In genomic region chr4:134768226-134768888, GRCm38 (mm10) we compare ENCODE assay signal across 8 mouse cellular contexts. TPM values are rescaled to one million over a fixed set of nuclear protein-coding genes. Genes with fewer than 3 reads are reported as not detected.
A peak's percentile ranks its signal among the peaks of the same experiment; 100 is the strongest.
DNase-seq lines count a peak whose midpoint lies in the region; ATAC-seq and TF ChIP-seq lines count a peak whose summit lies in the region.

No protein-coding gene starts in this region.

- ATAC-seq in heart, embryonic 12.5 days (ENCODE audit: insufficient number of reproducible peaks, low FRiP score) = no peak
- ATAC-seq in hindbrain, embryonic 11.5 days (ENCODE audit: low FRiP score) = 0 out of 2 replicates have a peak, but pooled peaks have one; percentile 20
- no peak for ATAC-seq in midbrain, embryonic 15.5 days (replicated peaks)

- no peaks in the 10 kb centered on the region for H3K36me3 ChIP-seq in heart, embryonic 12.5 days
- no peaks in the 10 kb centered on the region for H3K36me3 ChIP-seq in C2C12 (ENCODE audit: control insufficient read depth, insufficient read depth)
- no peaks in the 10 kb centered on the region for H3K36me3 ChIP-seq in hindbrain, embryonic 11.5 days (ENCODE audit: control insufficient read depth, insufficient read depth, low read length)
- H3K36me3 ChIP-seq in midbrain, embryonic 15.5 days (replicated peaks) = no peaks in the 10 kb centered on the region

- H3K79me2 ChIP-seq in C2C12 (ENCODE audit: control insufficient read depth, insufficient read depth) = peaks cover 43% of the 10 kb centered on the region

- peak overlapping the region; percentile 91 for H3K4me2 ChIP-seq in heart, embryonic 12.5 days
- peak overlapping the region; percentile 98 for H3K4me2 ChIP-seq in hindbrain, embryonic 11.5 days (replicated peaks; ENCODE audit: low read depth, low read length)
- H3K4me2 ChIP-seq in midbrain, embryonic 15.5 days = peak overlapping the region; percentile 69

- peaks cover 62% of the 10 kb centered on the region for H3K4me1 ChIP-seq in heart, embryonic 12.5 days (replicated peaks)
- H3K4me1 ChIP-seq in hindbrain, embryonic 11.5 days (replicated peaks; ENCODE audit: control insufficient read depth, insufficient read depth, low read length) = peaks cover 9% of the 10 kb centered on the region
- peaks cover 15% of the 10 kb centered on the region for H3K4me1 ChIP-seq in midbrain, embryonic 15.5 days

- no peak for TF ChIP-seq CTCF in C2C12 (IDR thresholded peaks at IDR 0.05; ENCODE audit: control insufficient read depth, insufficient read depth, insufficient read length)

- H3K27ac ChIP-seq in heart, embryonic 12.5 days (ENCODE audit: poor library complexity, severe bottlenecking) = no peak overlapping the region
- no peak overlapping the region for H3K27ac ChIP-seq in hindbrain, embryonic 11.5 days (ENCODE audit: low read depth, low read length)
- H3K27ac ChIP-seq in midbrain, embryonic 15.5 days = no peak overlapping the region

- H3K27me3 ChIP-seq in heart, embryonic 12.5 days (replicated peaks) = no peaks in the 10 kb centered on the region
- H3K27me3 ChIP-seq in C2C12 (ENCODE audit: control insufficient read depth, insufficient read depth, insufficient read length) = no peaks in the 10 kb centered on the region
- peaks cover 22% of the 10 kb centered on the region for H3K27me3 ChIP-seq in hindbrain, embryonic 11.5 days (ENCODE audit: control insufficient read depth, insufficient read depth, low read length)
- H3K27me3 ChIP-seq in midbrain, embryonic 15.5 days (replicated peaks) = peaks cover 28% of the 10 kb centered on the region

- H3K79me3 ChIP-seq in C2C12 (ENCODE audit: low read depth) = peaks cover 28% of the 10 kb centered on the region

- no peaks in the 10 kb centered on the region for H3K9me3 ChIP-seq in heart, embryonic 12.5 days (replicated peaks)
- no peaks in the 10 kb centered on the region for H3K9me3 ChIP-seq in hindbrain, embryonic 11.5 days (ENCODE audit: control insufficient read depth, low read length)
- no peaks in the 10 kb centered on the region for H3K9me3 ChIP-seq in midbrain, embryonic 15.5 days

- H3ac ChIP-seq in C2C12 (ENCODE audit: control insufficient read depth, insufficient read length, low read depth) = peak overlapping the region; percentile 87

- intact Hi-C loops in heart, postnatal 36 days (cut with DNase I) = no loop called here

- peak overlapping the region; percentile 89 for H3K9ac ChIP-seq in heart, embryonic 12.5 days
- peak overlapping the region; percentile 63; the same call in 1 of the 2 replicates for H3K9ac ChIP-seq in hindbrain, embryonic 11.5 days (ENCODE audit: low read depth, low read length)
- H3K9ac ChIP-seq in midbrain, embryonic 15.5 days = peak overlapping the region; percentile 23; the same call in 1 of the 2 replicates

- peak overlapping the region; percentile 83 for H3K4me3 ChIP-seq in heart, embryonic 12.5 days
- H3K4me3 ChIP-seq in C2C12 (ENCODE audit: insufficient read depth, poor library complexity, severe bottlenecking) = peak overlapping the region; percentile 82
- H3K4me3 ChIP-seq in hindbrain, embryonic 11.5 days (ENCODE audit: low read depth, low read length) = peak overlapping the region; percentile 65
- peak overlapping the region; percentile 40 for H3K4me3 ChIP-seq in midbrain, embryonic 15.5 days

- 11% methylated on average over 21 of the region's 21 CpGs for WGBS in heart, embryonic 12.5 days
- WGBS in hindbrain, embryonic 11.5 days = 9% methylated on average over 21 of the region's 21 CpGs
- WGBS in midbrain, embryonic 15.5 days = 14% methylated on average over 21 of the region's 21 CpGs

- no peak for DNase-seq in heart, postnatal 36 days
- peak; percentile 85 for DNase-seq in cerebellum, adult 11-12 months
- no peak for DNase-seq in hindbrain, embryonic 11.5 days (ENCODE audit: low spot score)
- no peak for DNase-seq in layer of hippocampus, postnatal 10 days (ENCODE audit: low spot score in 2 of 2)
- DNase-seq in gastrocnemius, postnatal 25 days = no peak

TF ChIP-seq in C2C12, 6 proteins besides CTCF, POLR2A, EP300 and RAD21:
- no peak for TF ChIP-seq MYOD1 (IDR thresholded peaks at IDR 0.05; ENCODE audit: control insufficient read depth, insufficient read length, low read depth)
- no peak for TF ChIP-seq USF1 (IDR thresholded peaks at IDR 0.05; ENCODE audit: low read depth)
- no peak for TF ChIP-seq MYOG (IDR thresholded peaks at IDR 0.05; ENCODE audit: control insufficient read depth, extremely low read depth, insufficient read length)
- no peak for TF ChIP-seq MAX (IDR thresholded peaks at IDR 0.05)
- TF ChIP-seq FOSL1 (IDR thresholded peaks at IDR 0.05; ENCODE audit: insufficient read depth, low read length, poor library complexity, severe bottlenecking) = no peak
- TF ChIP-seq CEBPB (IDR thresholded peaks at IDR 0.05; ENCODE audit: low read depth) = no peak

RNA-seq across cellular contexts. Expression of gene Ldlrap1, which starts 0.5 kb away (rescaled TPM):
- 16.5 and 17.8 TPM in 2 replicates for polyA plus RNA-seq in heart, embryonic 12.5 days (2016; fragmentation: Nextera tagmentation; extraction: Ambion mirVana)
- total RNA-seq in heart, postnatal 36 days (2021) = 10 to 100 TPM; 14.3 to 16.2 TPM
- polyA plus RNA-seq in C2C12 (2012; fragmentation: generic; extraction: Trizol) = 30.8 TPM
- 4.3 and 5.6 TPM in 2 replicates for polyA plus RNA-seq in hindbrain, embryonic 11.5 days (2014; fragmentation: Nextera tagmentation; extraction: Ambion mirVana)
- polyA plus RNA-seq in midbrain, embryonic 15.5 days (2015; fragmentation: Nextera tagmentation; extraction: Ambion mirVana) = 2.7 and 3.0 TPM in 2 replicates
- total RNA-seq in layer of hippocampus, postnatal 10 days (2021) = 1 to 10 TPM; 2.7 to 3.2 TPM
- total RNA-seq in gastrocnemius, postnatal 25 days (2021) = 1 to 10 TPM; 3.2 to 5.0 TPM

Comparison
In these comparisons a context has a peak if more than half of its experiments do, and no peak if none do; other contexts are left out.
1. H3K9ac ChIP-seq: peak in every context shown above with its lines; median percentile 89 in heart, embryonic 12.5 days; 63 in hindbrain, embryonic 11.5 days; 23 in midbrain, embryonic 15.5 days.